Mouse (Mus musculus) heart, adult 11 months (tissue): ENCODE measurements around the gene Gstk1.

ENCODE experiments used
- DNase-seq: peaks from one replicate; pipeline ENCODE4 v3.0.0; 2022

The Gstk1 gene

GRCm38 (mm10) chr6:42245711-42246353 is at the start of gene Gstk1:
Gene Gstk1, plus strand, starts transcription at chr6:42245935.
- peak; percentile 99 for DNase-seq

GRCm38 (mm10) chr6:42197710-42198109 is 48.0 kb upstream of the Gstk1 start:
- no peak for DNase-seq

- no peak for DNase-seq
These were observed 46.2 kb upstream of the Gstk1 start for GRCm38 (mm10) chr6:42199498-42199897.

DNA sequence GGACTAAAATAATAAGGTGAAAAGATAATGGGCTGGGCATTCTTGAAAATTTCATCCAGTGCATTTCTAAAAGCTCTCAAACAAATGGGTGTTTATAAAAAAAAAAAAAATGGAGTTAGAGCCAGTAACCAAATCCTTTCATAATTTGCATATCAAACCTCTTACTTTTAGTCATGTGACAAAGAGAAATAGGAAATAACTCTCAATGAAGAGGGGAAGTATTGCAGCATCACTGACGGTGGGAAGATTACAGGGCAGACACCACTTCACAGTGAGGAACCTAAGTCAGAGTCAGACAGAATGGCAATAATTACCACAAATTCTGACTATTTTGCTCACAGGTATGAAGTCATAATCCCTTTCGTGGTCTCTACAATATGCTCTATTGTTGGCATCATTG is 30.7 kb upstream of the Gstk1 start, which contains the start of gene Tas2r144:
Gene Tas2r144 (plus strand): TSS at position 301 of the 400 bp plus-strand sequence.
- DNase-seq, result no peak

DNA sequence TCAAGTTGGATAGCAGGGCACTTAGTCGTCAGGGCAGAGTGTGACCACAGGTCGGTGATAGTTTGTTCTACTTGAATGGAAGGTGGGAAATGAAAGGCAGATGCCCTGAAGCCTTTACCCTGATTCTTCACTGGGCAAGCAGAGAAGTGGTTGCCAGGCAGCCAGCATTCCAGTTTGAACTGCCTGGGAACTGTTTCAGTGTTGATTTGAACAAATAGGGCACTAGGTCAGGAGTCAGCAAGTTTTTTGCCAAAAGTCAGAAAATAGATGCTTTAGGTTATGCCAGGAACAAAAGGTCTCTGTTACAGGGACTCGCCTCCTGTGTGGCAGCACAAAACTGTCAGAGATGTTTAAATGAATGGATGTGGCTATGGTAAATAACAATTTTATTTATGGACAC is 23.4 kb upstream of the Gstk1 start:
- DNase-seq, result peak; percentile 70

DNA sequence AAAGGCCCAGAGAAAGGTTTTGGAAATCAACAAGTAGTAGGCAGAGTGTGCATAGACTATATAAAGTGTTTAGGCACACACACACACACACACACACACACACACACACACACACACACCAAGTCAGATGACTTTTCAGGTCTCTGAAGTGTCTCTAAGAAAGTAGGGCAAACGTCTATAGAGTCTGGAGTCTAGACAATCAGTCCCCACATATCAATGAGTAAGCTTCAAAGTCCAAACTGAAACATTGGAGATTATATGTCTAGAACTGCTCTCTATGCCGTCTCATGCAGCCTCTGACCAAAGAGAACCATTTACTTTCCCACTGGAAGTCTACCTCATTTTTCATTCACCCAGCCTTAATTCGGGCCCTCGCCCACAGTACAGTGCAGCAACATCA is 20.7 kb upstream of the Gstk1 start:
- peak; percentile 14 for DNase-seq

DNA sequence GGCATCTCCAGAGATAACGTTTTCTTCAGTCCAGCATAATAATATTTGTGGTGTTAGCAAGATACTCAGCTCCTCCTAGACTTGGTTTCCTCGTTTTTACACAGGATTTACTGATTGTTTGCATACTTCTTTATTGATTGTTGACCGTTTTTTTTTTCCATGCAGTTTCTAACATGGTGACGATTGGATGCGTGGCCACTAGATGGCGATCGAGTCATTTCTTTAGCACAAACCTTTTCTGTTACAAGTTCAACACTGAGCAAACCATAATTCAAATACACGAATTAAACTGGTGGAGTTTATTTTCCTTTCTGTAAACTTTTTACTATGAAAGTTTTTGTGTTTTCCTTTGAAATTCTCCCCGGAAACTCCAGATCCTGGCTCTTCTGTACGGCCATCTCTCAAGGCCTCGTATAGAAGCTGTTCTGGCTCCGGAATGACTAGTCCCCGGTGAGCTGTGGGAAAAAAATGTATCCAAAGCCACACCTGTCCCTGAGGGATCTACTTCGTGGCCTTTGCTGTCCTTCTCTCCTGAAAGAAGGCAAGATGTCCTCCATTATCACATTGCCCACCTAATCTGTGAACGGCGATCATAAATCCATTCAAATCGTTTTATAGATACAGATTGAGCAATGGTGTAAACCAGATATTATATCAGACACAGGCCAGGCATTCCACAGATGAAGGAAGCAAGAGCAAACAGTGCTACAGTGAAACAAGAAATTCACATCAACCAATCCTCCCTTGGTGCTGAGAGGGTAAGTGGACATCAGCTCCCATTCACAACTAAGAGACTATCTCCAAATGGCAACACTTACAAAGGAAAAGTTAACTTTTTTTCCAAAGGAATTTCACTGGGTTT is 18.3 kb upstream of the Gstk1 start:
- DNase-seq, result peak; percentile 78

DNA sequence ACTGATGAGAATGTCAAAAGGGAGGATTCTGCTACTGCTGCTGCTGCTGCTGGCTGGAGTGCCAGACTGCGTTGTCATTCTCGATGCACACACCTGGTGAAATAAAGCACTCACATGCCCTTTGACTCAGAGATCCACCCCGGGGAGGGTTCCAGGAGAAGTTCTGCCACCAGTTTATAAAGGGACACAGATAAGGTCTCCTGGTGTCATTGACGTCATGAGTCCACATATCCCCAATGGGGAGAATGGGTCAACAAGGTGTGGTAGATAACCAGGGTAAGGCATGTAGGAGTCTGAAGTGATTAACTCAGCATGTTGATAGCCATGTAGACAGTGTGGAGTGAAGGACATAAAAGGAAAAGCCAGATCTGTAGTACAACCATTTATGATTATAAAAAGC is 16.1 kb upstream of the Gstk1 start:
- DNase-seq, result peak; percentile 59

DNA sequence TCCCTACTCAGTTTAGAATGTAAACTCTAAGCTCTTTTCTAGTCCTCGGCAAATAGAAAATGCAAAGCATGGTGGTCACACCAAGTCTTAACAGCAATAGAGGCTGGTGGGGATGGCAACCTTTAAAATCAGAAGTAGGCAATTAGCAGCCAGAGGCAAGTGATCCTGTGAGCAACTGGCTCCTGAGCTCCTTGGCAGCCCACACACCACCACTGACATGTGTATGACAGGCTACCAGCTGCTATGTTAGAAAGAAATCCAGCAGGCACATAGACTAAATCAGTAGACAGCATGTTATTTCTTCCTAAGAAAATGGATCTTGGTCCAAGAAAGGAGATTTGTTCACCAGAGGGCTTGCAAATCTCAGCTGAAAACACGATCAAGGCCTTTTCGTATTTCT is 14.5 kb upstream of the Gstk1 start:
- peak; percentile 76 for DNase-seq

DNA sequence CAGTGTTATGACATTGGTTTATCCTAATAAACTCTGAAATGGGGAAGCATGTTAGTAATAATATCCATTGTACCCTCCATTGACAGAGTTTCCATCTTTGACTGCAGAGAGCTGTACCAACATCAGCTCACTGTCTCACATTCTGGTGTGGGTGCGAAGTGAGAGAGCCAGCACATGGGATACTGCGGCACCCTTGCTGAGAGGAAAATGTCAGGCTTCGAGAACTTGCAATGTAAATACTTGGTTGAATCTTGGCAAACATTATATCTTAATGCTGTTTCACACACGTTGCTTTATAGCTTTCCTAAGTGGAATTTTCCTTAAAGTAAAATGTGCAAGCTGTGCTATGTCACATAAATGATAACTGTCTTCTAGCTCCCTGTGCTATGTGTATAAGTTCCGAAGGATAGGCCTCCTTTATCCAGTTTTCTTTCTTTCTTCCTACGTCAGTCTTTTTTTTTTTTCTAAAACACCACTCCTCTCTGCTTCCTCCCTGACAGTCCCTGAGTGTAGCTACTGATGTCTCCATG is 8.4 kb upstream of the Gstk1 start:
- no peak for DNase-seq

GRCm38 (mm10) chr6:42241311-42242045 is 4.3 kb upstream of the Gstk1 start:
- peak; percentile 66 for DNase-seq

- peak; percentile 85 for DNase-seq
These were observed 1.4 kb downstream of the Gstk1 start for GRCm38 (mm10) chr6:42247173-42247572.

DNA sequence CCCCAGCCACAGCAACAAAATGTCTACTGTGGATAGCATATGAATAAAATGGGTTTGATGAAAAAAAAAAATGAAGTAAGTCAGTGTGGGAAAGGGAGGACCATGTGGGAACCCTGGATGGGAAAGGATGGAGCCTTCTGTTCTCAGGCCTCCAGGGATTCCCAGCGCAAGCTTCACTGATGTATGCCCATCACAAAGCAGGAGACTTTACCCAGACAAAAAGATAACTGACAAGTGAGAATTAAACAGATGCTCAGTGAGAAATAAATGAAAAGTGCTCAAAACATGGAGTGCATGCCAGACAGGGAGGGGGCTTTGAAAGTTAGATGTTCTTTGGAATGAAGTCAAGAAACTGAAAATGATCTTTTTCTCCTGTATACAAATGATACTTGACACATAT is 2.2 kb downstream of the Gstk1 start:
- DNase-seq, result peak; percentile 16

DNA sequence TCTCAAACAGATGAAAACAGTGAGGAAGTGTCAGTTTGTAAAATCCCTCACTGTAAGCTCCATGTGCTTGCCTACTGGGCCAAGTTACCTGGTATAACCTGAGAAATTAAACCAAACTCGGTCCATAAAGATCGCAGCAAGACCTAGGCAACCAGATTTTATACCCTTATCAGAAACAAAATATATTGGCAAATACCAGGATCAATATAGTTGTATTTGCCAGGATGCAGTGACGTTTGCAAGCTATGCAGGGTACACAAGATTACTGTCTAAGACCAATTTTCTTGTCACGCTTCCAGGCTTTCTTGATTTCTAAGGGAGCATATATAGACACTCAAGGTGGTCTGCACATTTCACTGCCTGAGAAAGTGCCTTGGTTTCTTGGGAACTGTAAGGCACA is 6.1 kb downstream of the Gstk1 start:
- no peak for DNase-seq

- DNase-seq, result no peak
These were observed 7.4 kb downstream of the Gstk1 start for GRCm38 (mm10) chr6:42253103-42253502.

DNA sequence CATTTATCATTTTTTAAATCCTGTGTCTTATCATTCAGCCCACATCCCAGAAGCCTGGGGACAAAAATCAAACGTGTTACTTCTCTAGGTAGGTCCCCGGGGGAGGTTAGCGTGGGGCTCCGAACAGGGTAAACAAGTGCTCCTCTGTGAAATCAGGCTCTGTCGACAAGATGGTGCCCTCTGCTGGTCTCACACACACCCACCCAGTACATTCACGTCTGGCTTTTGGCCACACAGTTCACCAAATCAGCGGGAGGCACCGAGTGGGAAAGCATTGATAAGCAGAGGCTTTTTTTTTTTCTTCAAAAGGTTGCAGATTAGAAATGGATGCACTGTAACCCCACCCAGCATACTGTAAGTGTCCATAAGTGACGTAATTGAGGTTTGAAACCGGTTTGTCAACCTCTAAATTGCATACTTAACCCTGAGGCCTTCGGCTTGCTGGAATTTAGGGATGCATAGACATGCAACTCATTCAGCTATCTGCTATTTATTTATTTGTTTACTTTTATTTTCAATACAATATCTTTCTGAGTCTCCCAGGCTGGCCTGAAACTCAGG is 11.6 kb downstream of the Gstk1 start:
- peak; percentile 93 for DNase-seq

DNA sequence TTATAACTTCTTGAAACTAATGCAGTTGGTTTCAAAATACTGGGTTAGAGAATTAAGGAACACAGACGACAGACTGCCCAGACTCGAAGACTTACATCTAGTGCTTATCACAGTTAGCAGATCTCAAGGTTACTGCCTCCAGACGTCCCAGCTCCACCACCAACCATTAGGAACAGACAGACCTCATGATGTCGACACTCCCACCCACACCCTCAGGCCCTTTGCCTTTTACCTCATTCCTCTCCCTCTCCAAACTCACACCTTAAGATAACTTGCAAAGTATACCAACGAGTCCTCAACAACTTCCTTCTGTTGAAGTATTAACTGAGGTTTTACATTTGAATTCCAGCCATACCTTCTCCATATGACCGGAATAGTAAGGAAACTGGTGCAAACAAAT is 14.7 kb downstream of the Gstk1 start:
- no peak for DNase-seq

GRCm38 (mm10) chr6:42261524-42262170 is 15.9 kb downstream of the Gstk1 start, which contains the start of gene Tmem139:
Gene Tmem139, plus strand, starts transcription at chr6:42261970.
- DNase-seq, result no peak

GRCm38 (mm10) chr6:42264626-42265312 is 19.0 kb downstream of the Gstk1 start, which contains the start of gene Casp2:
Gene Casp2, plus strand, starts transcription at chr6:42264985.
- DNase-seq, result peak; percentile 100

- DNase-seq, result peak; percentile 91
These were observed 19.9 kb downstream of the Gstk1 start for GRCm38 (mm10) chr6:42265391-42266330.
